Mouse (Mus musculus): ENCODE measurements around the gene Tmf1. TPM values are rescaled to one million over a fixed set of nuclear protein-coding genes. Genes with fewer than 3 reads are reported as not detected.

The Tmf1 gene
- total and polyA plus RNA-seq, 3 experiments, result 13.5 to 19.2 TPM; not detected in 1

GRCm38 (mm10) chr6:97149721-97150120 lies 29.2 kb downstream of the Tmf1 start:
- Histone ChIP-seq H3K4me3 (ENCODE audit: control insufficient read depth in 1 of 2, insufficient read depth in 1 of 2, low read depth in 2 of 2, low read length in 2 of 2) (no peak overlapping the region), H3K36me3 (ENCODE audit: control insufficient read depth in 1 of 2, insufficient read depth in 2 of 2, low read length in 2 of 2) (peaks cover 3 to 6% of the 10 kb centered on the region in 2 experiments), H3K9me3 (replicated peaks; ENCODE audit: insufficient read depth, low read length) (no peaks in the 10 kb centered on the region), H3K27me3 (ENCODE audit: control insufficient read depth in 1 of 2, insufficient read depth in 2 of 2, low read length in 2 of 2) (no peaks in the 10 kb centered on the region), H3K4me1 (ENCODE audit: control insufficient read depth in 1 of 2, insufficient read depth in 2 of 2, low read length in 2 of 2) (peaks cover 0 to 7% of the 10 kb centered on the region in 2 experiments; a peak in 2 of 4 replicates), H3K27ac (ENCODE audit: control insufficient read depth, low read depth, low read length) (no peak overlapping the region), H3K79me2 (ENCODE audit: control insufficient read depth, insufficient read depth, low read length, poor library complexity) (no peaks in the 10 kb centered on the region; the same call in 1 of the 2 replicates), H3K9ac (ENCODE audit: control insufficient read depth, low read depth, low read length, poor library complexity, severe bottlenecking) (no peak overlapping the region)
- peak; percentile 15 for DNase-seq (ENCODE audit: low read depth, low spot score)
- TF ChIP-seq ZC3H11A (IDR thresholded peaks at IDR 0.05; ENCODE audit: low read depth, low read length) (no peak), POLR2AphosphoS2 (IDR thresholded peaks at IDR 0.05; ENCODE audit: low read length) (no peak), USF2 (IDR thresholded peaks at IDR 0.05; ENCODE audit: borderline replicate concordance in 1 of 2, insufficient read depth in 1 of 2, low read depth in 1 of 2, low read length in 2 of 2) (no peak), TCF12 (IDR thresholded peaks at IDR 0.05; ENCODE audit: low read depth, low read length) (no peak), KAT2A (conservative IDR thresholded peaks at IDR 0.05; ENCODE audit: low read depth, low read length) (no peak)

- H3K27ac ChIP-seq (ENCODE audit: control insufficient read depth, low read depth, low read length), result peak within 1 kb of the TSS; percentile 14
- H3K9me3 ChIP-seq (replicated peaks; ENCODE audit: insufficient read depth, low read length), result no peaks in the 10 kb centered on the region
- H3K27me3 ChIP-seq (ENCODE audit: control insufficient read depth in 1 of 2, insufficient read depth in 2 of 2, low read length in 2 of 2), result no peaks in the 10 kb centered on the region
- H3K9ac ChIP-seq (ENCODE audit: control insufficient read depth, low read depth, low read length, poor library complexity, severe bottlenecking), result peak within 1 kb of the TSS; percentile 77
- DNase-seq (ENCODE audit: low read depth, low spot score), result peak; percentile 88
- H3K36me3 ChIP-seq (ENCODE audit: control insufficient read depth in 1 of 2, insufficient read depth in 2 of 2, low read length in 2 of 2), result peaks cover 0 to 3% of the 10 kb centered on the region in 2 experiments; a peak in 3 of 4 replicates
- H3K4me1 ChIP-seq (ENCODE audit: control insufficient read depth in 1 of 2, insufficient read depth in 2 of 2, low read length in 2 of 2), result peaks cover 0 to 7% of the 10 kb centered on the region in 2 experiments; a peak in 2 of 4 replicates
- no peaks in the 10 kb centered on the region; the same call in 1 of the 2 replicates for H3K79me2 ChIP-seq (ENCODE audit: control insufficient read depth, insufficient read depth, low read length, poor library complexity)
- peak within 1 kb of the TSS; percentile 67 to 94 for H3K4me3 ChIP-seq (ENCODE audit: control insufficient read depth in 1 of 2, insufficient read depth in 1 of 2, low read depth in 2 of 2, low read length in 2 of 2)
- TF ChIP-seq MXI1 (IDR thresholded peaks at IDR 0.05; ENCODE audit: low read depth, low read length) (no peak), MAFK (IDR thresholded peaks at IDR 0.05; ENCODE audit: borderline replicate concordance, low read depth, low read length) (no peak), HCFC1 (IDR thresholded peaks at IDR 0.05; ENCODE audit: low read depth, low read length) (peak; percentile 48; the same call in 1 of the 2 replicates), MAZ (IDR thresholded peaks at IDR 0.05; ENCODE audit: low read depth, low read length) (no peak), ZMIZ1 (IDR thresholded peaks at IDR 0.05; ENCODE audit: low read depth, low read length) (no peak), ZNF384 (IDR thresholded peaks at IDR 0.05; ENCODE audit: low read depth, low read length) (no peak), MEF2A (IDR thresholded peaks at IDR 0.05; ENCODE audit: extremely low read depth, insufficient replicate concordance, low read depth, low read length, poor library complexity, severe bottlenecking) (no peak), MYB (IDR thresholded peaks at IDR 0.05; ENCODE audit: low read depth, low read length) (no peak), EP300 (IDR thresholded peaks at IDR 0.05; ENCODE audit: low read depth in 1 of 2, low read length in 2 of 2) (no peak), MAX (IDR thresholded peaks at IDR 0.05; ENCODE audit: low read length) (peak; percentile 28; the same call in 1 of the 2 replicates), ZC3H11A (IDR thresholded peaks at IDR 0.05; ENCODE audit: low read depth, low read length) (no peak), JUND (IDR thresholded peaks at IDR 0.05; ENCODE audit: low read depth, low read length) (no peak), RCOR1 (IDR thresholded peaks at IDR 0.05; ENCODE audit: low read depth, low read length) (no peak), CHD2 (IDR thresholded peaks at IDR 0.05; ENCODE audit: low read length) (no peak), TCF12 (IDR thresholded peaks at IDR 0.05; ENCODE audit: low read depth, low read length) (no peak; the same call in 1 of the 2 replicates), ZKSCAN1 (IDR thresholded peaks at IDR 0.05; ENCODE audit: low read depth, low read length) (0 out of 2 replicates have a peak, but pooled peaks have one; percentile 25), TBP (IDR thresholded peaks at IDR 0.05; ENCODE audit: low read depth, low read length) (0 out of 2 replicates have a peak, but pooled peaks have one; percentile 48), BHLHE40 (IDR thresholded peaks at IDR 0.05; ENCODE audit: borderline replicate concordance, low read depth, low read length) (no peak), NRF1 (IDR thresholded peaks at IDR 0.05; ENCODE audit: insufficient read depth, low read depth, low read length, poor library complexity, severe bottlenecking) (no peak), E2F4 (IDR thresholded peaks at IDR 0.05; ENCODE audit: borderline replicate concordance, low read depth, low read length) (no peak), POLR2AphosphoS2 (IDR thresholded peaks at IDR 0.05; ENCODE audit: low read length) (no peak; the same call in 1 of the 2 replicates), ETS1 (IDR thresholded peaks at IDR 0.05; ENCODE audit: low read depth, low read length) (0 out of 2 replicates have a peak, but pooled peaks have one; percentile 25), POLR2A (IDR thresholded peaks at IDR 0.05; ENCODE audit: control insufficient read depth in 1 of 2, insufficient read depth in 1 of 2, low read depth in 1 of 2, low read length in 2 of 2, poor library complexity in 1 of 2) (peak; percentile 43 to 69; a peak in 2 of 4 replicates), SIN3A (IDR thresholded peaks at IDR 0.05; ENCODE audit: low read length) (no peak; the same call in 1 of the 2 replicates), TAL1 (IDR thresholded peaks at IDR 0.05; ENCODE audit: low read length) (no peak), ELF1 (IDR thresholded peaks at IDR 0.05; ENCODE audit: low read depth, low read length) (no peak)
Observed at GRCm38 (mm10) chr6:97148383-97149251, 30.3 kb downstream of the Tmf1 start, which contains the start of gene Eogt. Gene Eogt (minus strand): TSS chr6:97149182.

All from MEL (cell line).